Mouse (Mus musculus) midbrain, embryonic 12.5 days (tissue): ENCODE results near the gene Zbtb11. TPM values are rescaled to one million over a fixed set of nuclear protein-coding genes. Genes with fewer than 3 reads are reported as not detected.
"Not testable (repeated sequence)": the region's sequence is repeated elsewhere in the genome, so short reads cannot be mapped to it uniquely, and the experiment has no call there.

Experiments used
- ATAC-seq: fragments of 200-750 bp; cut with Nextera tagmentation; 2 replicates; pipeline ENCODE4 v1.8.0; 2017; ENCODE audit warnings: low read depth, moderate TSS enrichment, moderate library complexity; ENCODE audit not compliant: low FRiP score
- H3K27ac ChIP-seq: fragments of 300-500 bp; sonication (generic); replicated peaks from 2 replicates; pipeline ENCODE4 v1.5.1; 2016; ENCODE audit warnings: mild to moderate bottlenecking
- H3K27me3 ChIP-seq: fragments of 300-500 bp; sonication (generic); 2 replicates; pipeline ENCODE4 v1.6.1; 2016; ENCODE audit warnings: mild to moderate bottlenecking
- H3K36me3 ChIP-seq: fragments of 300-500 bp; sonication (generic); 2 replicates; pipeline ENCODE4 v1.6.1; 2016
- H3K4me1 ChIP-seq: fragments of 300-500 bp; sonication (generic); 2 replicates; pipeline ENCODE4 v1.6.1; 2016
- H3K4me2 ChIP-seq: fragments of 300-500 bp; sonication (generic); replicated peaks from 2 replicates; pipeline ENCODE4 v1.6.1; 2016; ENCODE audit warnings: mild to moderate bottlenecking, moderate library complexity
- H3K4me3 ChIP-seq: fragments of 300-500 bp; sonication (generic); 2 replicates; pipeline ENCODE4 v1.5.1; 2016; ENCODE audit warnings: mild to moderate bottlenecking
- H3K9ac ChIP-seq: fragments of 300-500 bp; sonication (generic); replicated peaks from 2 replicates; pipeline ENCODE4 v1.6.1; 2016; ENCODE audit warnings: mild to moderate bottlenecking, moderate library complexity
- H3K9me3 ChIP-seq: fragments of 300-500 bp; sonication (generic); 2 replicates; pipeline ENCODE4 v1.6.1; 2016; ENCODE audit warnings: mild to moderate bottlenecking
- WGBS: fragments of 180-500 bp; shearing (Covaris S2); methylation state at CpG from one replicate; pipeline ENCODE4 v1.1.7; 2016; 5-methylcytosine and 5-hydroxymethylcytosine counted together
- polyA plus RNA-seq: library from polyadenylated mRNA; unstranded; fragments of >200 nt; fragmentation: Nextera tagmentation; extraction: Ambion mirVana; gene quantifications from 2 replicates; pipeline ENCODE4 v1.2.1, GENCODE M21; 2016

Zbtb11 gene
- polyA plus RNA-seq, 1 experiment from 2014 or later = 21.5 TPM

DNA sequence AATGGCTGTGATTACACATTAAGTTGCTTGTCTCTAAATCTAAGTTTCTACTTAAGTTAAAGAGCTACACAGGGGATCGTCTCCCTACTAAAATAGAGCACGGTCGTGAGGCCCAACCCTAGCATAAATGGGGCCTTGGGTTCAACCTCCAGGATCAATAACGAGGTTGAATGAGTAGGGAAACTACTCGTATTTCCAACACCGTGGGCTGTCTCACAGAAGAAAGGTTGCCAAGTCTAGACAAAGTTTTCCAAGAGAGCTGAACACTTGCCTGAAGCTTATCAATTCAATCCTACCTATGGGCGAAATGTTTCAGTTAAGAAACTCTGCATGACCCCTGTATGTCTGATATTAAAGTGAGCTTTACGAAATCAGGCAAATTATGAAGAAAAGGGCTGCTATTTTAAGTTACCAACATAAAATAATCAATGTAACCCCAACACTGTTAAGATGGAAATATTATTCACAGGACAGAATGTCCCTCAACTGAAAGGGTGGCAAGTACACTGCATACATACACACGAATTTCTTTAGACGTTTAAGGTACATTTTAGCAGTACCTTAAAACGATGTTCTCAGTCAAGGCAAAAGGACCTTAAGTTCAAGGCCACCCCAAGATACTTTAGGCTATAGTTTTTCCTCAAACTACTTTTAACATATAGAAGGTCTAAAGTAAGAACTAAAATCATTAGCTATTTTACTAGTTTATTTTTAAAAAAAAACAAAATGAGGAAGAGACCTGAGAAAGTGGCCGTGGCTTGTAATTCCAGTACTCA lies 54.4 kb downstream of the Zbtb11 start:
- 56% methylated on average over 12 of the region's 12 CpGs for WGBS
- ATAC-seq = no peak

DNA sequence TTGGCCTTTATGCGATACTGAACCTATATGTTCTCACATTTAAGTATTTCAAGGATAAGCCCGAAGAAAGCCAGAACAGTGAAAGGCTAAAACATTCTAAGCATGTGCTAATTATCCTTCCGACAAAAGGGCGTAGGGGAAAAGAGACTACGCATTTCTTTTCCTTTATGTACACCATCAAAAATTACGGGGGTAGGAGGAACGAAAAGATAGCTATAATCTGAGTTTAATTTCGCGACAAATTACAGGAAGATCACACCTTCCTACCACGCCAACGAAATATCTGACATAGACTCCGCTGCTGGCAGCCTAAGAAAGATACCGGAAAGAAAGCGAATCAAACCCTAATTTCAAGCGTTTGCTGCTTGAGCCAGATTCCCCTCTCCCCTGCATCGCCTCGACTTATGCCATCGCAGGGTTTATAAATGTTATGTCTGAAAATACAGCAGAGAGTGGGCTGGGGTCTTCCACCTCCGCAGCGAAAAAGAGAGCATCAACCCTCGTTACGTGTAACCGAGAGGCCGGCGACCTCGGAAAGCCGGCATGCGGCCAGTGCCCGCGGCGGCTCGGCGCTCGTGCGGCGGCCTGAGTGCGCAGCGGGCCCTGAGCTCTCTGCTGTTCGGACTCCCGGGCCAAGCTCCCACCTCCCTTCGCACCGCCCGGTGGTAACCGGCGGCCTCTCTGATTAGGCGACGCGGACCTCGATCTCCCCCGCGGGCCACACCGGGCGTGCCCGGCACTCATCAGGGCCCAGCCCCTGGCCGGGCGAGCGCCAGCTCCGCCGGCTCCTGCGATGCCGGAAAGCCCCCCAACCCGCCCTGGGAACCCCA lies 55.3 kb downstream of the Zbtb11 start:
- ATAC-seq = peak; percentile 90
- Histone ChIP-seq H3K36me3 (peaks cover 29% of the 10 kb centered on the region), H3K4me2 (peak overlapping the region; percentile 87), H3K4me3 (peak overlapping the region; percentile 95), H3K9me3 (no peaks in the 10 kb centered on the region), H3K27ac (peak overlapping the region; percentile 92), H3K27me3 (no peaks in the 10 kb centered on the region), H3K4me1 (peaks cover 20% of the 10 kb centered on the region), H3K9ac (peak overlapping the region; percentile 95)
- under 1% methylated on average over 62 of the region's 62 CpGs for WGBS

More for the DNA sequence above, 54.4 kb downstream of the Zbtb11 start:
- Histone ChIP-seq H3K4me3 (peak overlapping the region; percentile 95), H3K27me3 (no peaks in the 10 kb centered on the region), H3K4me1 (peaks cover 20% of the 10 kb centered on the region), H3K27ac (no peak overlapping the region), H3K9me3 (no peaks in the 10 kb centered on the region), H3K9ac (peak overlapping the region; percentile 95), H3K4me2 (peak overlapping the region; percentile 87), H3K36me3 (peaks cover 23% of the 10 kb centered on the region)

DNA sequence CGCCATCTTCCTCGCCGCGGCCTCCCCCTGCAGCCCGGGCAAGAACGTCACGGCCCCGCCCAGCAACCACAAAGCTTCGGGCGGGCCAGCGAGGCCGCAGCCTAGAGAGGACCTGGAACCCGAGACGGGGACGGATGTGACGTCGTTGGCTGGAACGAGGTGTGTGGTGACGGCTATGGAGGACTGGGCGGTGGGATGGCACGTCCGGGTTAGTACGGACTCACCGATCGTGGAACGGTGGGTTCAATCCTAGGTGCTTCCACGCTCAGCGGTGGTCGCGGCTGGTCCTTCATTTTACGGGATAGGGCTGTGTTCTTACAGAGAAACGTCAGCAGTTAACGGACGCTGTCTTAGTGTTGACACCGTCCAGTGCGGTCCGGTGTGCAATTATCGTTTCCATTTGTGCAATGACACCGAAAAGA lies 56.0 kb downstream of the Zbtb11 start, which contains the start of gene Pcnp:
Gene Pcnp, minus strand, starts transcription at position 79 of the 422 bp plus-strand sequence.
- Histone ChIP-seq H3K36me3 (peaks cover 33% of the 10 kb centered on the region), H3K4me2 (peak within 1 kb of the TSS; percentile 87), H3K9me3 (no peaks in the 10 kb centered on the region), H3K27me3 (no peaks in the 10 kb centered on the region), H3K4me3 (peak within 1 kb of the TSS; percentile 95), H3K4me1 (peaks cover 20% of the 10 kb centered on the region), H3K27ac (peak within 1 kb of the TSS; percentile 92), H3K9ac (peak within 1 kb of the TSS; percentile 95)
- WGBS = under 1% methylated on average over 39 of the region's 39 CpGs
- ATAC-seq = peak; percentile 100

DNA sequence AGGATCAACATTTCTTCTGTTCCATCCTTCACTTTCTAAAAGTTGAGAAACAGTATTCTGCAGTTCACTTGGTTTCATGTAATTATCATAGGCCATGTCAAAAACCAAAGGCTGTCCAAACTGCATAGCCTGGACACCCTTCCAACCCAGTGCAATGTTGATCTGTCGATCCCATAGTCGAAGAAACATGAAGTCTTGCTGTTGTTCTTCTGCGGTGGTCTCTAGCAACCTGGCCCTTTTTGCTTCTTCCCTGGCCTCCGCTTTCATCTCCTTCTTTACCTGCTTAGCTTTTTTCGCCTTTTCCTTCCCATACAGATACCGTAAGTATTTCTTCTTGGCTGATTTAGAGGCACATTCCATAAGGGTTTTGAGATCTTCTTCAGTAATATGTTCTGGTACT lies 60.9 kb downstream of the Zbtb11 start:
- Histone ChIP-seq H3K27me3 (no peaks in the 10 kb centered on the region), H3K9me3 (no peaks in the 10 kb centered on the region), H3K36me3 (peaks cover 24% of the 10 kb centered on the region), H3K9ac (no peak overlapping the region), H3K27ac (no peak overlapping the region), H3K4me1 (peaks cover 24% of the 10 kb centered on the region), H3K4me2 (no peak overlapping the region), H3K4me3 (no peak overlapping the region)
- 95% methylated on average over 6 of the region's 6 CpGs for WGBS
- no peak for ATAC-seq

DNA sequence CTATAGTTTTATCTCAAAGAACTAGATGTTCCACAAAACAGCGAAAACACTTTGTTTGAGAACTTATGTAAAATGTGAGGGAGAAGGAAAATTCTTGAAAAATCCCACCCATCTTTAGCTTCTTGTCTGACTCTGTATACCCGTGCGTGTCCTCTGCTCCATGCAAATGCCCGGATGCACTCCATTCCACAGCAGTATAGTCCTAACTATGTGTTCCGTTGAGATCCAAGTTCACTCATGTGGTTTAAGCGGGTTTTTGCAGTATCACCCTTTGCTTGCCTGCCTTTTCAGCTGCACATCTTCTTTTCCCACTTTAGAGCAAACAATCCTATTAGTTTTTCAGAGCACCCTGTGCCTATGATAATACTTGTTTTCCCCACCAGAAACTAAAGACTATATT lies 62.8 kb downstream of the Zbtb11 start:
- H3K27me3 ChIP-seq = no peaks in the 10 kb centered on the region
- H3K4me2 ChIP-seq = peak overlapping the region; percentile 72
- H3K4me3 ChIP-seq = peak overlapping the region; percentile 94
- H3K27ac ChIP-seq = no peak overlapping the region
- WGBS = 66% methylated on average over 6 of the region's 6 CpGs
- peak overlapping the region; percentile 82; the same call in 1 of the 2 replicates for H3K9ac ChIP-seq
- no peaks in the 10 kb centered on the region for H3K9me3 ChIP-seq
- peaks cover 15% of the 10 kb centered on the region for H3K4me1 ChIP-seq
- no peak for ATAC-seq
- peaks cover 24% of the 10 kb centered on the region for H3K36me3 ChIP-seq

DNA sequence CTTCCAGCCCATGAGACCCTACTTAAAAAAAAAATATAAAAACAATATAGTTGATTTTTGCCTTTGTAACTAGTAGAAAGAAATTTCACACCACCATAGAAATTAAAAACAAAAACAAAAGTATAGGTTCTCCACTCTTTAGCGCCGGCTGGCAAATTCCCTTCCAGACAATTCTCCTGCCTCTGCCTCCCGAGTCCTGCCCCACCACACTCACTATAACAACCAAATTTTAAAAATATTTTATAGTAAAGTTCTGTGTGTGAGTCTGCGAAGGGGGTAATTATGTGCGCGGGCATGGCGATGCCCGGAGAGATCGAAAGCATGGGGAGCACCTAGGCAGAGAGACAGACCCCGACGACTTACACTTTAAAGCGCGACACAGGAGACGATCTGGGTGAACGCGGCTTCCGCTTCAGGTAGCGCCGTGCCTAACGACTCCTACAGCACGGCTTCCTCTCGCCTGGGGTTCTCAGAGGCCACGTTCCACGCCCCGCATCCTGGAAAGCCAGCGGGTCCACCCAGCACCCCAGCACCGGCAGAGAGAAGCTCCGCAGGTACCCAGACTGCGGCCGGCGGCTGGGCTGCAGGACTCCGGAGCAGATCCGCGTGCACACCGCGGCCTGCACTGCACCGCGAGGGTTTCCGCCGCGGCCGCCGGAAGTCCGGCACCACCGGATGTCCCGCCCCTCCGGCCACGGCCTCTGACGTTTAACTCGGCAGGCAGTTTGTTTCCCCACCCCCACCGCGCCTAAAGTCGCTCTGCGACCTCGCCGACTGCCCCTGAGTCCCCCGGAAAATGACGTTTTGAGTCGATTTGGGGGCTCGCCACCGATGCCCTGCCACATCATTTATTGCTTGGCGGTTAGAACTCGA lies 63.7 kb downstream of the Zbtb11 start, which contains the start of gene Trmt10c:
Gene Trmt10c, minus strand, starts transcription at position 682 of the 873 bp plus-strand sequence.
- H3K4me1 ChIP-seq = peaks cover 15% of the 10 kb centered on the region
- H3K36me3 ChIP-seq = peaks cover 22% of the 10 kb centered on the region
- no peaks in the 10 kb centered on the region for H3K9me3 ChIP-seq
- peak within 1 kb of the TSS; percentile 86 for H3K27ac ChIP-seq
- peak within 1 kb of the TSS; percentile 82 for H3K9ac ChIP-seq
- WGBS = under 1% methylated on average over 58 of the region's 63 CpGs
- ATAC-seq = peak; percentile 100
- H3K4me3 ChIP-seq = peak within 1 kb of the TSS; percentile 94
- no peaks in the 10 kb centered on the region for H3K27me3 ChIP-seq
- H3K4me2 ChIP-seq = peak within 1 kb of the TSS; percentile 72

DNA sequence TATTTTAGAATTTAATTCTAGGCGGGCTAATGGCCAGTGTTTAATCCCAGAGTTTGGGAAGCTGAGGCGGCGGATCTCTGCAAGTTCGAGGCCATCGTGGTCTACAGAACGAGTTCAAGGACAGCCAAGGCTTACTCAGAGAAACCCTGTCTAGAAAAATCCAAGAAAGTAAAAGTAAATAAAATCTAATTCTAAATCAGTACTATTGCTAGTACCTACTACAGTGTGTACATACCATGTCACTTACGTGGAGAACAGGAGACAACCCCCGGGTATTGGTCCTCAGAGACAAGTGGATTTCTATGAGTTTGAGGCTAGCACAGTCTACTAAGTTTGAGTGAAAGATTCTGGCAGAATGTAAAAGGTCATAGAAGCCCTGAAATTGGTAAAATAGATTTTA lies 64.4 kb downstream of the Zbtb11 start:
- H3K4me3 ChIP-seq = peak overlapping the region; percentile 94
- H3K9ac ChIP-seq = peak overlapping the region; percentile 82
- H3K9me3 ChIP-seq = no peaks in the 10 kb centered on the region
- peak; percentile 50 for ATAC-seq
- H3K36me3 ChIP-seq = peaks cover 15% of the 10 kb centered on the region
- H3K4me2 ChIP-seq = peak overlapping the region; percentile 72
- no peaks in the 10 kb centered on the region for H3K27me3 ChIP-seq
- WGBS = 33% methylated on average over 8 of the region's 8 CpGs
- peaks cover 15% of the 10 kb centered on the region for H3K4me1 ChIP-seq
- H3K27ac ChIP-seq = peak overlapping the region; percentile 86

DNA sequence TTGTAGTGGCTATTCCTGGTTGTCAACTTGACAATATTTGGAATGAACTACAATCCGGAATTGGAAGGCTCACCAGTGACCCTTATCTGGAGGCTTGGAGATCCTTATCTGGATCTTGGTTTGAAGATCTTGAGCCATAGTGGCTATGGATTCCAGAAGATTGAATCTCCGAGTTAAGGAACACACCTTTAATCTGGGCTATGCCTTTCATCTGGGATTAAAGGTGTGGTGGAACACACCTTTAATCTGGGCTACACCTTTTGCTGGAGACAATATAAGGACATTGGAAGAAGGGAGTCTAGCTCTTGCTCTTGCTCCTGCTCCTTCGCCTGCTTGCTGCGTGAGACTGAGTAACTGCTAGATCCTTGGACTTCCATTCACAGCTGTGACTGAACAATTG lies 74.4 kb downstream of the Zbtb11 start, which contains the start of gene Senp7:
Gene Senp7, plus strand, starts transcription at position 301 of the 400 bp plus-strand sequence.
- H3K4me2 ChIP-seq, ATAC-seq, H3K36me3 ChIP-seq, H3K27ac ChIP-seq, H3K9me3 ChIP-seq, H3K4me3 ChIP-seq, H3K27me3 ChIP-seq, H3K4me1 ChIP-seq, H3K9ac ChIP-seq: not testable (repeated sequence)
- WGBS = no CpG with 5 or more reads among the region's 4 CpGs

DNA sequence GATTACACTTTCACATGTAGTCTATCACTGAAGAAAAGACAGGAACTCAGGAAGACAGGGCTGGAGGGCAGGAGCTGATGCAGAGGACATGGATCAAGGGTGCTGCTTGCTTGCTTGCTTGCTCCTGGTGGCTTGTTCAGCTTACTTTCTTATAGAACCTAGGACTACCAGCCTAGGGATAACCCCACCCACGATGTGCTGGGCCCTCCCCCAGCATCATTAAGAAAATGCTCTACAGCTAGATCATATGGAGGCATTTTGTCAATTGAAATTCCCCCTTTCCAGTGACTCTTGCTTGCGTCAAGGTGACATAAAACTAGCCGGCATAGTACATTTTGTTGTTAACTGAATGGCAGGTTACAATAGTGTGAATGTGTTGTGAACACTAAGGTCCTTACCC lies 82.2 kb downstream of the Zbtb11 start:
- no peaks in the 10 kb centered on the region for H3K9me3 ChIP-seq
- H3K27me3 ChIP-seq = peaks cover 13% of the 10 kb centered on the region
- H3K27ac ChIP-seq = no peak overlapping the region
- ATAC-seq = no peak
- no peak overlapping the region for H3K9ac ChIP-seq
- no peak overlapping the region for H3K4me3 ChIP-seq
- no peak overlapping the region for H3K4me2 ChIP-seq
- H3K4me1 ChIP-seq = peaks cover 7% of the 10 kb centered on the region; the same call in 1 of the 2 replicates
- no peaks in the 10 kb centered on the region for H3K36me3 ChIP-seq
- 81% methylated on average over 3 of the region's 3 CpGs for WGBS

DNA sequence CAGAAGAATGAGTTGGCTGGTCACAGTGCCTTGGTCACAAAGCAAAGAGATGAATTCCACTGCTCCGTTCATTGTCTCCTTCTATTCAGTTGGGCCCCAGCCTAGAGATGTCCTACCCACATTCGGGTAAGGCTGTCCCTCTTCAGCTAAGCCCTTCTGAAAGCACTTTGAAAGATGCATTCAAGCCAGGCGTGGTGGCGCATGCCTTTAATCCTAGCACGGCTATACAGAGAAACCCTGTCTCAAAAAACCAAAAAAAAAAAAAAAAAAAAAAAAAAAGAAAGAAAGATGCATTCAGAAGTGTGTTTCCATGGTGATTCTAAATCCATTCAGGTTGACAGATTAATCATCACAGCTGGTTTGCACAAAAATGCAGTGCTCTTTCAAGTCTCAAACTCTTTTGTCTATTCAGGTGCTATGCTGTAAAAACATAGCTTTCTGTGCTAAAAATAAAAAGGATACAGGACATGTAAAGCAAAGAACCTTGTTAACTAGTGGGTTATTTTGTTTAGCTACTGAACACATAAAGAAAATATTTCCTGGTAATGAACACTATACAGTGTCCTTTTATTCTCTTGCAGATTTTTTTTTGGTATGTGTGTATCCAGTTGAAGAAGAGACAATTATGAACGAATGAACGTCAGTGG lies 83.4 kb downstream of the Zbtb11 start:
- Histone ChIP-seq H3K9ac (no peak overlapping the region), H3K4me2 (no peak overlapping the region), H3K27ac (0 out of 2 replicates have a peak overlapping the region, but pooled peaks have one; percentile 25), H3K9me3 (no peaks in the 10 kb centered on the region), H3K4me1 (peaks cover 7% of the 10 kb centered on the region; the same call in 1 of the 2 replicates), H3K4me3 (no peak overlapping the region), H3K36me3 (no peaks in the 10 kb centered on the region), H3K27me3 (peaks cover 24% of the 10 kb centered on the region)
- 15% methylated on average over 7 of the region's 7 CpGs for WGBS
- peak; percentile 98 for ATAC-seq

DNA sequence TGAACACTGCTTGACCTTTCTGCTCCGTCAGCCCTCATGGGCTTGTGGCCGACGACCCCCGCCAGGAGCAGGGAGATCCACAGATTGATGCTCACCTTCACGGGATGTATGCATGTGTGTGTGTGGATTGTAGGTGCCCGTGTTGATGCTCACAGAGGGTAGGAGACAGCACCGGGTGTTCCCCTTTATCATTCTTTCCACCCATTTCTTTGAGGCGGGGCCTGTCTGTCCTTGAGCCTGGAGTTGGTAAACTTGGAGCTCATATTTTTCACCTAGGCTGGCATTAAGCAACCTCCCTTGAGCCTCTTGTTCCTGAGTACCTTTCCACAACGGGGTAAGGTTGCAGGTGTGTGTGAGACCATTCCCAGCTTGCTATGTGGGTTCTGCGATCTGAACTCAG lies 84.5 kb downstream of the Zbtb11 start:
- H3K27me3 ChIP-seq = peaks cover 31% of the 10 kb centered on the region
- H3K36me3 ChIP-seq = no peaks in the 10 kb centered on the region
- H3K4me3 ChIP-seq = no peak overlapping the region
- H3K4me1 ChIP-seq = peaks cover 7% of the 10 kb centered on the region; the same call in 1 of the 2 replicates
- 56% methylated on average over 10 of the region's 10 CpGs for WGBS
- no peak for ATAC-seq
- H3K27ac ChIP-seq = no peak overlapping the region
- no peak overlapping the region for H3K9ac ChIP-seq
- H3K4me2 ChIP-seq = no peak overlapping the region
- H3K9me3 ChIP-seq = no peaks in the 10 kb centered on the region
